Mouse (Mus musculus) brown adipose tissue, adult 24 weeks (tissue): ENCODE results near the gene Cerk. TPM values are rescaled to one million over a fixed set of nuclear protein-coding genes. Genes with fewer than 3 reads are reported as not detected.
A peak's percentile ranks its signal among the peaks of the same experiment; 100 is the strongest.

Source experiments
- H3K27ac ChIP-seq: fragments of 200-500 bp; replicated peaks from 2 replicates; pipeline ENCODE4 v1.5.1; 2012; ENCODE audit warnings: low read depth, mild to moderate bottlenecking, low read length
- H3K4me1 ChIP-seq: fragments of 200-500 bp; 2 replicates; pipeline ENCODE4 v1.6.1; 2012; ENCODE audit warnings: low read length, mixed read lengths; ENCODE audit not compliant: control insufficient read depth, insufficient read depth, insufficient read length
- H3K4me3 ChIP-seq: fragments of 200-500 bp; 2 replicates; pipeline ENCODE4 v1.5.1; 2012; ENCODE audit warnings: low read depth, mild to moderate bottlenecking, low read length, moderate library complexity; ENCODE audit not compliant: insufficient read depth
- polyA plus RNA-seq: library from polyadenylated mRNA; stranded (reverse); fragments of >200 nt; gene quantifications from 2 replicates; pipeline ENCODE4 v1.2.4, GENCODE M21; 2012; ENCODE audit not compliant: missing spikeins, insufficient read depth, insufficient read length

The Cerk gene
- polyA plus RNA-seq, 1 experiment, result 5.0 TPM

DNA sequence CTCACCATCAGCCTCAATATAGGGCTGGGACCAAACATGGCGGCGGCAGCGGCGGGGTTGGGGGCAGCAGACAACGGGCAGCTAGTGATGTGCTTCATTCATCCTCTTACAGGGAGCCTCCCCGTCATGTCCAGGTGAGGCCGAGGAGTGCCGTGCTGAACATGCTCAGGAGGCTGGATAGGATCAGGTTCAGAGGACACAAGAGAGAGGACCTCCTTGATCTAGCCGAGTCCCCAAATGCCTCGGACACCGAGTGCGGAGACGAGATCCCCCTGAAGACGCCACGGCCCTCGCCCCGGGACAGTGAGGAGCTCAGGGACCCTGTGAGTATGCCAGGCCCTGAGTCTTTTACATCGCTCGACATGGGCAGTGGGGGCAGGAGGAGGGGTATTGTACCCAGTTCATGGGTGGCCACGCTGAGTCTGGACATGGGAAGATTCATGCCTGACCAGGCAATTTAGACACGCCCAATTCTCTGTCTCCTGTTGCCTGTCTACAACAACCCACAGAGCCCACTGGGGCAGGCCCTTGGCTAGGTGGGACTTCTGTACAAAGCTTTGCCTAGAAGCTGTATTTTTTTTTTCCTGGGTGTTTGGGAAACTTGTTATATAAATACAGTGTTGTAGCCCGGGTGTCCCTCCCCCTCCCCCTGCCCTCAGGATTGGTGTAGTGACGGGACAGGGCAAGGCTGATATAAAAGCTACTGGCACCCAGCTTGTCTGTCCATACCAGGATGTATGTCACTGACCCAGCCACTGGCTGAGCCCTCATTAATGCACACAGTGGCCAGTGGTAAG lies 94.5 kb downstream of the Cerk start:
- peaks cover 45% of the 10 kb centered on the region for H3K4me1 ChIP-seq
- no peak overlapping the region for H3K4me3 ChIP-seq
- peak overlapping the region; percentile 65 for H3K27ac ChIP-seq

- H3K4me3 ChIP-seq, result no peak overlapping the region
- H3K27ac ChIP-seq, result peak overlapping the region; percentile 65
- H3K4me1 ChIP-seq, result peaks cover 52% of the 10 kb centered on the region
These were observed 95.4 kb downstream of the Cerk start for GRCm38 (mm10) chr15:86090578-86090977.

DNA sequence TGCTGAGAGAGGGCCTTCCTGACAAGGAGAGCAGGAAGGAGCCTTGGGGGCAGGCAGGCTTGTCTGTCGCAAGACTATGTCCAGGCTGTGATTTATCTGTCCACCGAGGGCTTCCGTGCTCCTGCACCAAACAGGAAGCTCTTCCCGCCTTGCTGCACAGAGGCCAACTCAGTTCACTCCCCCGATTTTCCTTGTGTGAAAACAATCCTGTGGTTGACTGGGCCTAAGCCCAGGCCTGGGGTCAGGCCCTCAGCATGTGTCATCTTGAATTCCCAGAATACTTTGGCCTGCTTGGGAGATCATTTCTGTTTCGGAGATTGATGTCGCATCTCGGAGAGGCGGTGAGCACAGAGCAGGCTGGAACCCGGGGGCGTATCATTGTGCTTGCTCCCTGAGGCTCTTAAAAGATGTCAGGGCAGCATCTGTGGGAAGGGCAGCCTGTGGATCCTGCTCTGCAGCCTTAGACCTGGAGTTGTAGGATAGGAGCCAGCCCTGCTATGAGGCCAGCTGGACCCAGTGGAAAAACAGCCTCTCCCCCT lies 95.9 kb downstream of the Cerk start:
- Histone ChIP-seq H3K4me3 (no peak overlapping the region), H3K27ac (peak overlapping the region; percentile 81), H3K4me1 (peaks cover 54% of the 10 kb centered on the region)

Other genes with a start within 250 kb of the Cerk start
- gene Celsr1, start 152.4 kb downstream of the Cerk start, polyA plus RNA-seq, result 0.20 TPM in 1 of 2 replicates, not detected in the other
- gene Gramd4, start 128.4 kb downstream of the Cerk start, polyA plus RNA-seq, result 12.1 and 13.5 TPM in 2 replicates
- 12.5 and 15.2 TPM in 2 replicates for gene Tbc1d22a, start 28.3 kb upstream of the Cerk start, polyA plus RNA-seq